ENCODE assay signal across 8 mouse cellular contexts in genomic region chr11:32300279-32301267, GRCm38 (mm10). TPM values are rescaled to one million over a fixed set of nuclear protein-coding genes. Genes with fewer than 3 reads are reported as not detected.
A peak's percentile ranks its signal among the peaks of the same experiment; 100 is the strongest.
DNase-seq lines count a peak whose midpoint lies in the region; ATAC-seq and TF ChIP-seq lines count a peak whose summit lies in the region.

No protein-coding gene starts in this region.

- peaks cover 29% of the 10 kb centered on the region for H3K27me3 ChIP-seq in embryonic facial prominence, embryonic 10.5 days (replicated peaks; ENCODE audit: low read depth, poor library complexity, severe bottlenecking)
- H3K27me3 ChIP-seq in intestine, embryonic 16.5 days (replicated peaks; ENCODE audit: control insufficient read depth, insufficient read depth, low read length), result no peaks in the 10 kb centered on the region
- peaks cover 7% of the 10 kb centered on the region for H3K27me3 ChIP-seq in myocyte (ENCODE audit: control insufficient read depth, insufficient read depth, insufficient read length)

- WGBS in embryonic facial prominence, embryonic 10.5 days, result 61% methylated on average over 16 of the region's 17 CpGs
- WGBS in intestine, embryonic 16.5 days, result 49% methylated on average over 14 of the region's 17 CpGs

- no peak for TF ChIP-seq CTCF in layer of hippocampus, adult 2 months (conservative IDR thresholded peaks at IDR 0.05)

- no peaks in the 10 kb centered on the region for H3K36me3 ChIP-seq in embryonic facial prominence, embryonic 10.5 days (replicated peaks)
- H3K36me3 ChIP-seq in intestine, embryonic 16.5 days (ENCODE audit: control insufficient read depth, insufficient read depth, low read length), result no peaks in the 10 kb centered on the region
- H3K36me3 ChIP-seq in myocyte (ENCODE audit: control insufficient read depth, insufficient read depth), result no peaks in the 10 kb centered on the region

- no peak overlapping the region for H3ac ChIP-seq in myocyte (ENCODE audit: control insufficient read depth, insufficient read length)

- DNase-seq in layer of hippocampus, adult 2 months (ENCODE audit: low spot score in 2 of 2), result no peak
- DNase-seq in layer of hippocampus, adult 18-20 months (ENCODE audit: low spot score in 2 of 2), result no peak
- DNase-seq in embryonic facial prominence, embryonic 10.5 days (ENCODE audit: low spot score), result no peak
- DNase-seq in layer of hippocampus, adult 9-10 months (ENCODE audit: low spot score), result no peak
- no peak for DNase-seq in gastrocnemius, postnatal 25 days

- no peaks in the 10 kb centered on the region for H3K4me1 ChIP-seq in embryonic facial prominence, embryonic 10.5 days
- H3K4me1 ChIP-seq in intestine, embryonic 16.5 days (ENCODE audit: control insufficient read depth, insufficient read depth, low read length), result no peaks in the 10 kb centered on the region

- TF ChIP-seq POLR2A in myocyte (IDR thresholded peaks at IDR 0.05; ENCODE audit: insufficient read length, low read depth), result no peak

- H3K4me3 ChIP-seq in layer of hippocampus, adult 2 months, result peak overlapping the region; percentile 18; the same call in 1 of the 2 replicates
- peak overlapping the region; percentile 45 for H3K4me3 ChIP-seq in embryonic facial prominence, embryonic 10.5 days
- H3K4me3 ChIP-seq in intestine, embryonic 16.5 days (ENCODE audit: low read length), result no peak overlapping the region
- no peak overlapping the region for H3K4me3 ChIP-seq in myocyte

- no peak overlapping the region for H3K9ac ChIP-seq in intestine, embryonic 16.5 days (ENCODE audit: low read depth, low read length)

- H3K27ac ChIP-seq in layer of hippocampus, adult 2 months, result no peak overlapping the region
- no peak overlapping the region for H3K27ac ChIP-seq in embryonic facial prominence, embryonic 10.5 days (replicated peaks)
- no peak overlapping the region for H3K27ac ChIP-seq in intestine, embryonic 16.5 days (ENCODE audit: low read length)

- peak; percentile 29; the same call in 1 of the 2 replicates for ATAC-seq in intestine, embryonic 16.5 days
- no peak for ATAC-seq in inflammation-experienced regulatory T-cells, adult 6 months

- no peaks in the 10 kb centered on the region for H3K79me2 ChIP-seq in myocyte (ENCODE audit: control insufficient read depth, insufficient read depth)

- H3K4me2 ChIP-seq in intestine, embryonic 16.5 days (ENCODE audit: low read depth, low read length), result peak overlapping the region; percentile 46
- peak overlapping the region; percentile 38 for H3K4me2 ChIP-seq in myocyte (ENCODE audit: low read depth)

- no peaks in the 10 kb centered on the region for H3K9me3 ChIP-seq in embryonic facial prominence, embryonic 10.5 days
- no peaks in the 10 kb centered on the region for H3K9me3 ChIP-seq in intestine, embryonic 16.5 days (ENCODE audit: control insufficient read depth, low read length)

TF ChIP-seq in myocyte, 11 proteins besides CTCF, POLR2A, EP300 and RAD21:
- TF ChIP-seq USF1 (IDR thresholded peaks at IDR 0.05; ENCODE audit: low read depth), result peak; percentile 62
- no peak for TF ChIP-seq TCF12 (IDR thresholded peaks at IDR 0.05; ENCODE audit: insufficient read depth, poor library complexity, severe bottlenecking)

RNA-seq across cellular contexts. Expression of gene Hbq1a, which starts 0.7 kb away (rescaled TPM):
- 1 to 10 TPM; 1.1 to 1.8 TPM for total RNA-seq in layer of hippocampus, adult 2 months (2021)
- total RNA-seq in layer of hippocampus, adult 18-20 months (2021), result 1 to 10 TPM in 1 of 2 experiments, under 1 TPM in 1; 0.97 to 1.3 TPM
- polyA plus RNA-seq in embryonic facial prominence, embryonic 10.5 days (2016; fragmentation: Nextera tagmentation; extraction: Ambion mirVana), result not detected in 2 replicates
- 0.54 and 0.55 TPM in 2 replicates for polyA plus RNA-seq in intestine, embryonic 16.5 days (2015; fragmentation: Nextera tagmentation; extraction: Ambion mirVana)
- 0.24 TPM for polyA plus RNA-seq in myocyte (2012; fragmentation: generic; extraction: Trizol)
- polyA plus RNA-seq in inflammation-experienced regulatory T-cells, adult 6 months (2017; shearing (Covaris generic)), result not detected
- total RNA-seq in gastrocnemius, postnatal 25 days (2021), result not detected

RNA-seq across cellular contexts. Expression of gene Hba-a2, which starts 4.3 kb away (rescaled TPM):
- 100 to 1,000 TPM; 253 to 450 TPM for total RNA-seq in layer of hippocampus, adult 2 months (2021)
- total RNA-seq in layer of hippocampus, adult 18-20 months (2021), result 100 to 1,000 TPM; 253 to 257 TPM
- polyA plus RNA-seq in embryonic facial prominence, embryonic 10.5 days (2016; fragmentation: Nextera tagmentation; extraction: Ambion mirVana), result 3,087 and 3,755 TPM in 2 replicates
- 9,012 and 11,055 TPM in 2 replicates for polyA plus RNA-seq in intestine, embryonic 16.5 days (2015; fragmentation: Nextera tagmentation; extraction: Ambion mirVana)
- polyA plus RNA-seq in myocyte (2012; fragmentation: generic; extraction: Trizol), result not detected
- polyA plus RNA-seq in inflammation-experienced regulatory T-cells, adult 6 months (2017; shearing (Covaris generic)), result 10 to 100 TPM; 11.3 to 24.9 (median 18.9) TPM
- 1,000 to 10,000 TPM in 1 of 2 experiments, 100 to 1,000 TPM in 1; 358 to 1,609 TPM for total RNA-seq in gastrocnemius, postnatal 25 days (2021)

RNA-seq across cellular contexts. Expression of gene Hbq1b, which starts 13.8 kb away (rescaled TPM):
- 1 to 10 TPM; 1.0 to 1.7 TPM for total RNA-seq in layer of hippocampus, adult 2 months (2021)
- 1 to 10 TPM in 1 of 2 experiments, not detected in 1; 1.6 TPM for total RNA-seq in layer of hippocampus, adult 18-20 months (2021)
- 3.9 and 6.1 TPM in 2 replicates for polyA plus RNA-seq in embryonic facial prominence, embryonic 10.5 days (2016; fragmentation: Nextera tagmentation; extraction: Ambion mirVana)
- 2.1 and 3.0 TPM in 2 replicates for polyA plus RNA-seq in intestine, embryonic 16.5 days (2015; fragmentation: Nextera tagmentation; extraction: Ambion mirVana)
- 0.16 TPM for polyA plus RNA-seq in myocyte (2012; fragmentation: generic; extraction: Trizol)
- polyA plus RNA-seq in inflammation-experienced regulatory T-cells, adult 6 months (2017; shearing (Covaris generic)), result not detected
- not detected for total RNA-seq in gastrocnemius, postnatal 25 days (2021)

RNA-seq across cellular contexts. Expression of gene Hba-a1, which starts 17.3 kb away (rescaled TPM):
- 100 to 1,000 TPM; 315 to 509 TPM for total RNA-seq in layer of hippocampus, adult 2 months (2021)
- 100 to 1,000 TPM; 298 to 318 TPM for total RNA-seq in layer of hippocampus, adult 18-20 months (2021)
- polyA plus RNA-seq in embryonic facial prominence, embryonic 10.5 days (2016; fragmentation: Nextera tagmentation; extraction: Ambion mirVana), result 1,672 and 2,000 TPM in 2 replicates
- 3,658 and 4,448 TPM in 2 replicates for polyA plus RNA-seq in intestine, embryonic 16.5 days (2015; fragmentation: Nextera tagmentation; extraction: Ambion mirVana)
- 12.3 TPM for polyA plus RNA-seq in myocyte (2012; fragmentation: generic; extraction: Trizol)
- 1 to 10 TPM; 3.7 to 7.5 (median 6.0) TPM for polyA plus RNA-seq in inflammation-experienced regulatory T-cells, adult 6 months (2017; shearing (Covaris generic))
- total RNA-seq in gastrocnemius, postnatal 25 days (2021), result 1,000 to 10,000 TPM in 1 of 2 experiments, 100 to 1,000 TPM in 1; 451 to 2,047 TPM

RNA-seq across cellular contexts. Expression of gene Hba-x, which starts 24.4 kb away (rescaled TPM):
- total RNA-seq in layer of hippocampus, adult 2 months (2021), result not detected
- not detected for total RNA-seq in layer of hippocampus, adult 18-20 months (2021)
- polyA plus RNA-seq in embryonic facial prominence, embryonic 10.5 days (2016; fragmentation: Nextera tagmentation; extraction: Ambion mirVana), result 2,457 and 2,745 TPM in 2 replicates
- polyA plus RNA-seq in intestine, embryonic 16.5 days (2015; fragmentation: Nextera tagmentation; extraction: Ambion mirVana), result 11.6 and 16.4 TPM in 2 replicates
- polyA plus RNA-seq in myocyte (2012; fragmentation: generic; extraction: Trizol), result not detected
- not detected for polyA plus RNA-seq in inflammation-experienced regulatory T-cells, adult 6 months (2017; shearing (Covaris generic))
- total RNA-seq in gastrocnemius, postnatal 25 days (2021), result not detected

Comparison
In these comparisons a context has a peak if more than half of its experiments do, and no peak if none do; other contexts are left out.
1. H3K4me3 ChIP-seq: peak in layer of hippocampus, adult 2 months (single experiment) and embryonic facial prominence, embryonic 10.5 days (single experiment); none in intestine, embryonic 16.5 days (single experiment) and myocyte (single experiment).
2. RNA of gene Hba-a2, which starts 4.3 kb away (polyA plus RNA-seq): 9,012 to 11,055 TPM in intestine, embryonic 16.5 days and 3,087 to 3,755 TPM in embryonic facial prominence, embryonic 10.5 days; 11.3 to 24.9 TPM in inflammation-experienced regulatory T-cells, adult 6 months and not detected in myocyte (single experiment); every median in the first group is over 100 times any median in the second.